Mouse (Mus musculus): ENCODE measurements around the gene Mxd4.

- TF ChIP-seq CTCF (IDR thresholded peaks at IDR 0.05; ENCODE audit: low read depth, low read length) (no peak), POLR2A (IDR thresholded peaks at IDR 0.05; ENCODE audit: extremely low read depth, insufficient read depth, low read length) (no peak)
Observed at GRCm38 (mm10) chr5:34198615-34199014, 11.1 kb upstream of the Mxd4 start.

All from liver, adult 2 months (tissue).